Mouse (Mus musculus): ENCODE data around the gene Olfr1555-ps1. TPM values are rescaled to one million over a fixed set of nuclear protein-coding genes. Genes with fewer than 3 reads are reported as not detected.
"Not testable (repeated sequence)": the region's sequence is repeated elsewhere in the genome, so short reads cannot be mapped to it uniquely, and the experiment has no call there.

The Olfr1555-ps1 gene
- polyA plus RNA-seq (2016; fragmentation: Nextera tagmentation; extraction: Ambion mirVana) = not detected in 2 replicates

GRCm38 (mm10) chr19:12170062-12170599 is at the start of gene Olfr1555-ps1:
Olfr1555-ps1 (minus strand) TSS chr19:12170112.
- H3K36me3 ChIP-seq; H3K27ac ChIP-seq; H3K4me3 ChIP-seq; H3K27me3 ChIP-seq (ENCODE audit: low read depth, poor library complexity, severe bottlenecking); H3K9me3 ChIP-seq (replicated peaks); H3K4me1 ChIP-seq; DNase-seq (ENCODE audit: low spot score): not testable (repeated sequence)
- WGBS = 78% methylated on average over 1 of the region's 1 CpGs

DNA sequence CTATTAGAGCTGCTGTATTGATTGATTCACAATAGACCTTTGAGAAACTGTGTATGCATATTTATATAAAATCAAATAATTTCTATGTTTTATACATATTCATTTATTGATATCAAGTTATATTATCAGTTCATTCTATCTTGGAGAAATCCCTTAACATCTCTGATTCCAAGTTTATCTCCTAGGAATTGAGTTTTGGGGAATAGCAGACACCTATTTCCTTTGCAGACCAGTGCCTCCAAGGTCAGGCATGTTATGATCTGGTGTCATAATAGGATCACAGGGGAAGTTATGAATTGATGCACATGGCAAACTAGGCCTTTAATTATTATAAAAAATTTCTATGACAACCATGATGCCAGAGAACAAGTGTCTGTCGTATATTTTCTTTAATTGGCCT is 30.4 kb upstream of the Olfr1555-ps1 start, which contains the start of gene Olfr1431:
TSS of gene Olfr1431 (plus strand) at position 301 of the 400 bp plus-strand sequence.
- Histone ChIP-seq H3K4me3 (no peak within 1 kb of the TSS), H3K9me3 (replicated peaks) (no peaks in the 10 kb centered on the region), H3K4me1 (no peaks in the 10 kb centered on the region), H3K27me3 (ENCODE audit: low read depth, poor library complexity, severe bottlenecking) (no peaks in the 10 kb centered on the region), H3K36me3 (no peaks in the 10 kb centered on the region), H3K27ac (no peak within 1 kb of the TSS)
- 82% methylated on average over 1 of the region's 1 CpGs for WGBS
- no peak for DNase-seq (ENCODE audit: low spot score)

- H3K4me3 ChIP-seq; H3K36me3 ChIP-seq; H3K9me3 ChIP-seq (replicated peaks); H3K4me1 ChIP-seq; H3K27me3 ChIP-seq (ENCODE audit: low read depth, poor library complexity, severe bottlenecking); DNase-seq (ENCODE audit: low spot score); H3K27ac ChIP-seq: not testable (repeated sequence)
- WGBS = 79% methylated on average over 4 of the region's 4 CpGs
Observed at GRCm38 (mm10) chr19:12199076-12199475, 29.2 kb upstream of the Olfr1555-ps1 start.

DNA sequence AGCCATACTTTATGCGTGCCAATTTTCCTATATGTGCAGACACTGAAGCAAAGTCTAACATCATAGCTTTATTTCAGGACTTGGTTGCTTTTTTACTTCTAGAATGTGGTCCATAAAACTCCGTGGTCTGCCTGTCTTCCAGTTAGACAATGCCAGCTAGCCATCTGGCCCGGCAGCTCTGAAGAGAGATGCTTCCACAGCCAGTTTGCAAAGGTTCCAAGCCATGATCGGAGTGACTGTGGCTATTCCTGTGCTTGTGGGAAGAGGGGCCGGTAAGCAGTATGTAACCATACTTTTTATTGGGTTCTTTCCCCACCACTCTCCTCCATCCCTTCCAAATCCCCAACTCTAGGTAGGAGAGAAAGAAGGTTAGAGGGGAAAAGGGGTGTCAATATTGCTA is 5.5 kb upstream of the Olfr1555-ps1 start:
- H3K36me3 ChIP-seq; H3K9me3 ChIP-seq (replicated peaks); H3K4me1 ChIP-seq; H3K4me3 ChIP-seq; DNase-seq (ENCODE audit: low spot score); H3K27me3 ChIP-seq (ENCODE audit: low read depth, poor library complexity, severe bottlenecking); H3K27ac ChIP-seq: not testable (repeated sequence)
- WGBS = 77% methylated on average over 5 of the region's 5 CpGs

- H3K27ac ChIP-seq = no peak overlapping the region
- no peak for DNase-seq (ENCODE audit: low spot score)
- no peaks in the 10 kb centered on the region for H3K36me3 ChIP-seq
- H3K27me3 ChIP-seq (ENCODE audit: low read depth, poor library complexity, severe bottlenecking) = no peaks in the 10 kb centered on the region
- H3K4me1 ChIP-seq = peaks cover 8% of the 10 kb centered on the region; the same call in 1 of the 2 replicates
- no peak overlapping the region for H3K4me3 ChIP-seq
- H3K9me3 ChIP-seq (replicated peaks) = no peaks in the 10 kb centered on the region
- WGBS = 92% methylated on average over 3 of the region's 3 CpGs
Observed at GRCm38 (mm10) chr19:12145452-12145851, 24.5 kb downstream of the Olfr1555-ps1 start.

DNA sequence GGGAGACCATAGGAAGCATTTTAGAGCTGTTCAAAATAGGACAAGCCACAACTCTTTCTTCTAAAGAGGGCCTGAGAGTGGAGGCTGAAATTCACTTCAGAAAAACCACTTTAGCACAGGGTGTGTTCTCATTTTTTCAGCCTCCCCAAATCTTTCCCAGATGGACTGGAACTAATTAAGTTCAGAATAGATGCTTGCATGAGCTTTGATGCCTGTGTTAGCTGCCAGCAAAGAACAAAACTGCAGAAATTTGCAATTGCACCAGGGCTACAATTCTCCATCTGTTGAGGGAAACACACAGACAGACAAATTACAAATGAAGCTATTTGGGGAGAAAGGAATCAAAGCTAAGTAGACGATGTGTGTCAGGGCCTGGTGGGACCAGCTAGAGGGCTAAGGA is 26.6 kb downstream of the Olfr1555-ps1 start:
- H3K9me3 ChIP-seq (replicated peaks) = no peaks in the 10 kb centered on the region
- no peak overlapping the region for H3K27ac ChIP-seq
- no peaks in the 10 kb centered on the region for H3K27me3 ChIP-seq (ENCODE audit: low read depth, poor library complexity, severe bottlenecking)
- DNase-seq (ENCODE audit: low spot score) = no peak
- H3K4me1 ChIP-seq = peaks cover 8% of the 10 kb centered on the region; the same call in 1 of the 2 replicates
- no peaks in the 10 kb centered on the region for H3K36me3 ChIP-seq
- 37% methylated on average over 1 of the region's 1 CpGs for WGBS
- H3K4me3 ChIP-seq = no peak overlapping the region

DNA sequence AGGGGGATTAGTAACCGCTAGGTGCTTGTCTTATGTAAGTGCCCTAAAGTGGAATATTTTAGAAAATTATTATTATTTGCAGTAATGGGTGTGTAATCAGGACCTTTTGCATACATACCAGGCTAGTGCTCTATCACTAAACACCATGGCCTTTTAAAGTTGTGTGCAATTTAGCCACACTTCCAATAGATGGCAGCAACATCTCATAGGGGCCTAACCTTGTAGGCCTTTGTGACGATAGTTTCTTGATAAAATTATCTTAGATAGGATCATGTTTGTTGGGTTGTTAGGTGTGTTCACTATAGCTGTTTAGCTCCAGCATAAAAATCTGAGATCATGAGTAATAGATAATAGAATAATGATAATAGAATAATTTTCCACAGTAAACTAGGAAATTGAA is 35.6 kb downstream of the Olfr1555-ps1 start:
- H3K27me3 ChIP-seq (ENCODE audit: low read depth, poor library complexity, severe bottlenecking) = no peaks in the 10 kb centered on the region
- 37% methylated on average over 2 of the region's 2 CpGs for WGBS
- DNase-seq (ENCODE audit: low spot score) = no peak

DNA sequence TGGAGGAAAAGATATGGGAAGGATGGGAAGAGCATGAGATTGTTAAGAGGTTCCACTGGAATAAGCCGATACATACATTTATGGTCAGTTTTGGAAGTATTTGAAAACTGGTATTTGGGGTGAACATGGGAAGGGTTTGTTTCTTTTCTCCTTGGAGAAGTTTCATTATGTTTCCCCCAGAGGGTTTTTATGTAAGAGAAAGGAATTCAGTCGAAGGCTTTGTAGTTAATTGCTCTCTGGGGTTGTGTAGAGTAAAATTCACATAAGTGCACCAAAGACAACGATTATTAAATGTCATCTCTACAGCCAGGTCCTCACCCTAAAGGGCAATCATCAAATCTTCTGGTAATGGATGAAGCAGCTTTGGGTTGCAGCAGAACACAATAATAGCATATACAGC is 46.8 kb downstream of the Olfr1555-ps1 start, which contains the start of gene Olfr76:
TSS of gene Olfr76 (minus strand) at position 101 of the 400 bp plus-strand sequence.
- Histone ChIP-seq H3K27me3 (ENCODE audit: low read depth, poor library complexity, severe bottlenecking) (no peaks in the 10 kb centered on the region), H3K4me3 (no peak within 1 kb of the TSS), H3K9me3 (replicated peaks) (no peaks in the 10 kb centered on the region), H3K4me1 (no peaks in the 10 kb centered on the region), H3K27ac (no peak within 1 kb of the TSS), H3K36me3 (no peaks in the 10 kb centered on the region)
- 78% methylated on average over 3 of the region's 3 CpGs for WGBS
- DNase-seq (ENCODE audit: low spot score) = no peak

More for the DNA sequence above, 35.6 kb downstream of the Olfr1555-ps1 start:
- Histone ChIP-seq H3K4me1 (no peaks in the 10 kb centered on the region), H3K27ac (no peak overlapping the region), H3K9me3 (replicated peaks) (no peaks in the 10 kb centered on the region), H3K36me3 (no peaks in the 10 kb centered on the region), H3K4me3 (no peak overlapping the region)

- no peaks in the 10 kb centered on the region for H3K9me3 ChIP-seq (replicated peaks)
- no peak overlapping the region for H3K27ac ChIP-seq
- no peak for DNase-seq (ENCODE audit: low spot score)
- H3K36me3 ChIP-seq = no peaks in the 10 kb centered on the region
- 91% methylated on average over 3 of the region's 3 CpGs for WGBS
- no peaks in the 10 kb centered on the region for H3K27me3 ChIP-seq (ENCODE audit: low read depth, poor library complexity, severe bottlenecking)
- no peaks in the 10 kb centered on the region for H3K4me1 ChIP-seq
- no peak overlapping the region for H3K4me3 ChIP-seq
Observed at GRCm38 (mm10) chr19:12116464-12116863, 53.4 kb downstream of the Olfr1555-ps1 start.

GRCm38 (mm10) chr19:12115797-12116196 is 54.1 kb downstream of the Olfr1555-ps1 start, which contains the start of gene Olfr1428:
Olfr1428 (minus strand) TSS chr19:12115897.
- Histone ChIP-seq H3K27me3 (ENCODE audit: low read depth, poor library complexity, severe bottlenecking) (no peaks in the 10 kb centered on the region), H3K9me3 (replicated peaks) (no peaks in the 10 kb centered on the region), H3K36me3 (no peaks in the 10 kb centered on the region), H3K27ac (no peak within 1 kb of the TSS), H3K4me1 (no peaks in the 10 kb centered on the region), H3K4me3 (no peak within 1 kb of the TSS)
- no peak for DNase-seq (ENCODE audit: low spot score)
- 76% methylated on average over 1 of the region's 1 CpGs for WGBS

Other genes starting within 250 kb of the Olfr1555-ps1 start
- gene Osbp, start 204.2 kb downstream of the Olfr1555-ps1 start, polyA plus RNA-seq (2016; fragmentation: Nextera tagmentation; extraction: Ambion mirVana) = 3.3 and 3.4 TPM in 2 replicates
- 0.05 and 0.06 TPM in 2 replicates for gene Olfr1423, start 128.8 kb downstream of the Olfr1555-ps1 start, polyA plus RNA-seq (2016; fragmentation: Nextera tagmentation; extraction: Ambion mirVana)
- not detected in 2 replicates for gene Olfr1424, start 107.4 kb downstream of the Olfr1555-ps1 start, polyA plus RNA-seq (2016; fragmentation: Nextera tagmentation; extraction: Ambion mirVana)
- gene Olfr1425, start 92.4 kb downstream of the Olfr1555-ps1 start, polyA plus RNA-seq (2016; fragmentation: Nextera tagmentation; extraction: Ambion mirVana) = not detected in 2 replicates
- not detected in 2 replicates for gene Olfr1426, start 78.1 kb downstream of the Olfr1555-ps1 start, polyA plus RNA-seq (2016; fragmentation: Nextera tagmentation; extraction: Ambion mirVana)
- not detected in 2 replicates for gene Olfr1427, start 66.8 kb downstream of the Olfr1555-ps1 start, polyA plus RNA-seq (2016; fragmentation: Nextera tagmentation; extraction: Ambion mirVana)
- gene Olfr1428, start 54.2 kb downstream of the Olfr1555-ps1 start, polyA plus RNA-seq (2016; fragmentation: Nextera tagmentation; extraction: Ambion mirVana) = not detected in 2 replicates
- not detected in 2 replicates for gene Olfr76, start 46.9 kb downstream of the Olfr1555-ps1 start, polyA plus RNA-seq (2016; fragmentation: Nextera tagmentation; extraction: Ambion mirVana)
- gene Olfr1431, start 30.5 kb upstream of the Olfr1555-ps1 start, polyA plus RNA-seq (2016; fragmentation: Nextera tagmentation; extraction: Ambion mirVana) = not detected in 2 replicates
- gene Olfr1432, start 62.5 kb upstream of the Olfr1555-ps1 start, polyA plus RNA-seq (2016; fragmentation: Nextera tagmentation; extraction: Ambion mirVana) = not detected in 2 replicates
- gene Olfr262, start 71.5 kb upstream of the Olfr1555-ps1 start, polyA plus RNA-seq (2016; fragmentation: Nextera tagmentation; extraction: Ambion mirVana) = not detected in 2 replicates
- gene Olfr235, start 90.9 kb upstream of the Olfr1555-ps1 start, polyA plus RNA-seq (2016; fragmentation: Nextera tagmentation; extraction: Ambion mirVana) = not detected in 2 replicates
- not detected in 2 replicates for gene Olfr1434, start 109.7 kb upstream of the Olfr1555-ps1 start, polyA plus RNA-seq (2016; fragmentation: Nextera tagmentation; extraction: Ambion mirVana)
- gene Olfr1436, start 129.0 kb upstream of the Olfr1555-ps1 start, polyA plus RNA-seq (2016; fragmentation: Nextera tagmentation; extraction: Ambion mirVana) = not detected in 2 replicates
- not detected in 2 replicates for gene Olfr1437, start 155.0 kb upstream of the Olfr1555-ps1 start, polyA plus RNA-seq (2016; fragmentation: Nextera tagmentation; extraction: Ambion mirVana)
- not detected in 2 replicates for gene Olfr1438-ps1, start 165.8 kb upstream of the Olfr1555-ps1 start, polyA plus RNA-seq (2016; fragmentation: Nextera tagmentation; extraction: Ambion mirVana)
- not detected in 2 replicates for gene Olfr1440, start 217.2 kb upstream of the Olfr1555-ps1 start, polyA plus RNA-seq (2016; fragmentation: Nextera tagmentation; extraction: Ambion mirVana)
- gene Olfr1441, start 247.3 kb upstream of the Olfr1555-ps1 start, polyA plus RNA-seq (2016; fragmentation: Nextera tagmentation; extraction: Ambion mirVana) = not detected in 2 replicates

Measured in limb, embryonic 10.5 days (tissue).